Mouse (Mus musculus): ENCODE measurements around the gene Foxp1. TPM values are rescaled to one million over a fixed set of nuclear protein-coding genes. Genes with fewer than 3 reads are reported as not detected.

Gene Foxp1
- polyA plus RNA-seq, 1 experiment from 2014 or later = 45.3 TPM

DNA sequence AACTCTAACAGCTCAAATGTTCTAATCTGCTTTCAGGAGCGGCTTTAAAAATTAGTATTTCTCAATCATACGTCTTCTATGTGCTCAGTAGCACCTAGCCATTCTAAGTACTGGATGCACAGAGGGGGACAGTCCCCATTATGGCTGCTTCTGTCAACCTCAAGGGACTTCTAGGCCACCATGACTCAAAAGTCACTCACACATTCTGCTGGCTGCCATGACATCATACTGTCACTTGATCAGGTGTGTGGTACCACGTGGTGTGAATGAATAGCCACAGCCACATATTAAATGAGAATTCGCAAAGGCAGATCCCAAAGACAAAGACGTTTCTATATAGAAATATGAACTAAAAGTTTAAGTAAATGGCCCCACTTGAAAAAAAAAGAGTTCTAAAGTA is 247.9 kb downstream of the Foxp1 start:
- Histone ChIP-seq H3K4me3 (ENCODE audit: low read depth, low read length) (no peak overlapping the region), H3K9ac (ENCODE audit: low read depth, low read length) (no peak overlapping the region), H3K9me3 (ENCODE audit: control insufficient read depth) (no peaks in the 10 kb centered on the region), H3K36me3 (ENCODE audit: control insufficient read depth, insufficient read depth) (no peaks in the 10 kb centered on the region), H3K4me1 (replicated peaks; ENCODE audit: control insufficient read depth, insufficient read depth, low read length) (peaks cover 15% of the 10 kb centered on the region), H3K27ac (ENCODE audit: low read depth, low read length) (peak overlapping the region; percentile 68), H3K27me3 (replicated peaks; ENCODE audit: control insufficient read depth, insufficient read depth, low read length) (no peaks in the 10 kb centered on the region), H3K4me2 (replicated peaks; ENCODE audit: low read depth) (peak overlapping the region; percentile 63; the same call in 1 of the 2 replicates)
- no peak for ATAC-seq
- 56% methylated on average over 5 of the region's 5 CpGs for WGBS
- no peak for TF ChIP-seq CTCF (IDR thresholded peaks at IDR 0.05; ENCODE audit: low read depth)

GRCm38 (mm10) chr6:99274222-99274621 is 248.3 kb downstream of the Foxp1 start:
- no peak for ATAC-seq
- Histone ChIP-seq H3K27ac (ENCODE audit: low read depth, low read length) (peak overlapping the region; percentile 68), H3K4me2 (replicated peaks; ENCODE audit: low read depth) (0 out of 2 replicates have a peak overlapping the region, but pooled peaks have one; percentile 63), H3K4me3 (ENCODE audit: low read depth, low read length) (no peak overlapping the region), H3K4me1 (replicated peaks; ENCODE audit: control insufficient read depth, insufficient read depth, low read length) (peaks cover 15% of the 10 kb centered on the region), H3K9me3 (ENCODE audit: control insufficient read depth) (no peaks in the 10 kb centered on the region), H3K36me3 (ENCODE audit: control insufficient read depth, insufficient read depth) (no peaks in the 10 kb centered on the region), H3K27me3 (replicated peaks; ENCODE audit: control insufficient read depth, insufficient read depth, low read length) (no peaks in the 10 kb centered on the region), H3K9ac (ENCODE audit: low read depth, low read length) (no peak overlapping the region)
- WGBS = 51% methylated on average over 6 of the region's 6 CpGs
- TF ChIP-seq CTCF (IDR thresholded peaks at IDR 0.05; ENCODE audit: low read depth) = no peak

GRCm38 (mm10) chr6:99273177-99273576 is 249.3 kb downstream of the Foxp1 start:
- 51% methylated on average over 5 of the region's 5 CpGs for WGBS
- no peaks in the 10 kb centered on the region for H3K9me3 ChIP-seq (ENCODE audit: control insufficient read depth)
- H3K36me3 ChIP-seq (ENCODE audit: control insufficient read depth, insufficient read depth) = no peaks in the 10 kb centered on the region
- no peak overlapping the region for H3K4me3 ChIP-seq (ENCODE audit: low read depth, low read length)
- ATAC-seq = no peak
- H3K9ac ChIP-seq (ENCODE audit: low read depth, low read length) = no peak overlapping the region
- no peak overlapping the region for H3K4me2 ChIP-seq (replicated peaks; ENCODE audit: low read depth)
- no peak for TF ChIP-seq CTCF (IDR thresholded peaks at IDR 0.05; ENCODE audit: low read depth)
- H3K27ac ChIP-seq (ENCODE audit: low read depth, low read length) = no peak overlapping the region
- peaks cover 15% of the 10 kb centered on the region for H3K4me1 ChIP-seq (replicated peaks; ENCODE audit: control insufficient read depth, insufficient read depth, low read length)
- H3K27me3 ChIP-seq (replicated peaks; ENCODE audit: control insufficient read depth, insufficient read depth, low read length) = no peaks in the 10 kb centered on the region

- Histone ChIP-seq H3K4me1 (replicated peaks; ENCODE audit: control insufficient read depth, insufficient read depth, low read length) (peaks cover 13% of the 10 kb centered on the region), H3K27ac (ENCODE audit: low read depth, low read length) (no peak overlapping the region), H3K27me3 (replicated peaks; ENCODE audit: control insufficient read depth, insufficient read depth, low read length) (no peaks in the 10 kb centered on the region), H3K9ac (ENCODE audit: low read depth, low read length) (no peak overlapping the region), H3K9me3 (ENCODE audit: control insufficient read depth) (no peaks in the 10 kb centered on the region), H3K4me2 (replicated peaks; ENCODE audit: low read depth) (no peak overlapping the region), H3K36me3 (ENCODE audit: control insufficient read depth, insufficient read depth) (no peaks in the 10 kb centered on the region), H3K4me3 (ENCODE audit: low read depth, low read length) (no peak overlapping the region)
- WGBS = 58% methylated on average over 3 of the region's 3 CpGs
- no peak for ATAC-seq
- no peak for TF ChIP-seq CTCF (IDR thresholded peaks at IDR 0.05; ENCODE audit: low read depth)
These were observed 250.3 kb downstream of the Foxp1 start for GRCm38 (mm10) chr6:99272174-99272573.

GRCm38 (mm10) chr6:99271741-99272140 is 250.8 kb downstream of the Foxp1 start:
- peak; percentile 60 for ATAC-seq
- H3K27ac ChIP-seq (ENCODE audit: low read depth, low read length) = peak overlapping the region; percentile 28; the same call in 1 of the 2 replicates

GRCm38 (mm10) chr6:99269921-99270320 is 252.6 kb downstream of the Foxp1 start:
- TF ChIP-seq CTCF (IDR thresholded peaks at IDR 0.05; ENCODE audit: low read depth) = no peak
- ATAC-seq = no peak
- no peak overlapping the region for H3K4me3 ChIP-seq (ENCODE audit: low read depth, low read length)
- 59% methylated on average over 6 of the region's 6 CpGs for WGBS
- no peak overlapping the region for H3K4me2 ChIP-seq (replicated peaks; ENCODE audit: low read depth)
- no peaks in the 10 kb centered on the region for H3K36me3 ChIP-seq (ENCODE audit: control insufficient read depth, insufficient read depth)
- no peak overlapping the region for H3K9ac ChIP-seq (ENCODE audit: low read depth, low read length)
- no peaks in the 10 kb centered on the region for H3K27me3 ChIP-seq (replicated peaks; ENCODE audit: control insufficient read depth, insufficient read depth, low read length)
- H3K4me1 ChIP-seq (replicated peaks; ENCODE audit: control insufficient read depth, insufficient read depth, low read length) = peaks cover 11% of the 10 kb centered on the region
- H3K9me3 ChIP-seq (ENCODE audit: control insufficient read depth) = no peaks in the 10 kb centered on the region
- H3K27ac ChIP-seq (ENCODE audit: low read depth, low read length) = no peak overlapping the region

More at GRCm38 (mm10) chr6:99271741-99272140, 250.8 kb downstream of the Foxp1 start:
- no peaks in the 10 kb centered on the region for H3K27me3 ChIP-seq (replicated peaks; ENCODE audit: control insufficient read depth, insufficient read depth, low read length)
- H3K36me3 ChIP-seq (ENCODE audit: control insufficient read depth, insufficient read depth) = no peaks in the 10 kb centered on the region
- 59% methylated on average over 7 of the region's 7 CpGs for WGBS
- no peaks in the 10 kb centered on the region for H3K9me3 ChIP-seq (ENCODE audit: control insufficient read depth)
- H3K4me2 ChIP-seq (replicated peaks; ENCODE audit: low read depth) = no peak overlapping the region
- H3K4me3 ChIP-seq (ENCODE audit: low read depth, low read length) = no peak overlapping the region
- H3K4me1 ChIP-seq (replicated peaks; ENCODE audit: control insufficient read depth, insufficient read depth, low read length) = peaks cover 11% of the 10 kb centered on the region
- H3K9ac ChIP-seq (ENCODE audit: low read depth, low read length) = no peak overlapping the region
- TF ChIP-seq CTCF (IDR thresholded peaks at IDR 0.05; ENCODE audit: low read depth) = no peak

Data from intestine, postnatal 0 days (tissue).